Mouse (Mus musculus) lung, postnatal 4 days (tissue): ENCODE results near the gene Hecw2.
A peak's percentile ranks its signal among the peaks of the same experiment; 100 is the strongest.

Source experiments
- DNase-seq, 2 experiments: peaks; one replicate each; pipeline ENCODE4 v3.0.0; 2021

The Hecw2 gene

GRCm38 (mm10) chr1:53823687-53824445 lies 371.1 kb downstream of the Hecw2 start:
- peak; percentile 40 to 61 for DNase-seq

- no peak for DNase-seq
These were observed 373.0 kb downstream of the Hecw2 start for GRCm38 (mm10) chr1:53821983-53822382.

DNA sequence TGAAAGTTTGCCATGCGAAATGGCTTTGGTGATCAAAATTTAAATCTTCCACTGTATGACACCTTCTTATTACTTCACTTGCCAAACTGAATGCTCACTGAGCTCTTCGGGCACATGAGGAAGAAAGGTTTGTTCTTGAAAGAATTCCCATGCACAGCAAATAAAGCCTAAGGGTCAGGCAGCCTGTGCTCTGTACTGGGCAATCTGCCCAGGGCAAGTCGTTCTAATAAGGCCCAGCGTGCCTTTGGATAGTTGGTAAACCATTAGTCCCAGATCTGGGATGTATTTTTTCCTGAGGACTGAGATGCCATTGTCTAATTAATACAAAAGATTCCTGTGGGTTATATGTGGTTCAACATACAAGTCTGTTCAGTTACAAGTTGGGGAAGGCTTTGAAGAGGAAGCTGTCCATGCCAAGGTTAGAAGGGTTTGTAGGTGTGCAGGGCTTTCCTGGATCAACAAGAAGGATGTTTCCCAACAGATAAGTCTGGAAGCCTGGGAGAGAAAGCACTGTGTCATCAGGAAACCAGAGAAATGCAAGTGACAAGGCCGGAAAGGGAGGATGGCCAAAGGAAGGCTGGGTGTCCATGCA lies 374.8 kb downstream of the Hecw2 start:
- no peak for DNase-seq

GRCm38 (mm10) chr1:53818072-53818862 lies 376.7 kb downstream of the Hecw2 start:
- no peak for DNase-seq

GRCm38 (mm10) chr1:53816353-53816752 lies 378.6 kb downstream of the Hecw2 start:
- DNase-seq, result no peak

- no peak for DNase-seq
These were observed 380.8 kb downstream of the Hecw2 start for GRCm38 (mm10) chr1:53814077-53814705.

DNA sequence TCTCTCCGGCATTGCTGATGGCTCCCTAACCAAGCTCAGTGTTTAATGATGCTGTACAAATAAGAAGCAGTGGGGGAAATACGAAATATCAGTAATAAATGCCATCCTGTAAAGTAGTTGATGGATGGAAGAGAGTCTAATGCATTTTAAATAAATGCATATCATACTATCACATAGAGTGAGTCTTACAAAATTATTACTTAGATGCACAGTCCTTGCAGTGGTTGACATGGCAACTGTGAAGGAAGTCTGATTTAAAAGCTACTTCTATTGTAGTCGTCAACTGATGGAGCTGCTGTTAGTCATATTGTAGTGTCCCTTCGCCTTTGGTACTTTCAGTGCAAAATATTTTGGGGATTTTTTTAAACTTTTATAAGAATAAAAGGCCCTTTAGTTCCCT lies 383.0 kb downstream of the Hecw2 start:
- no peak for DNase-seq

GRCm38 (mm10) chr1:53808229-53808628 lies 386.7 kb downstream of the Hecw2 start:
- no peak for DNase-seq

- DNase-seq, result no peak
These were observed 397.2 kb downstream of the Hecw2 start for GRCm38 (mm10) chr1:53797811-53798210.

GRCm38 (mm10) chr1:53797074-53797473 lies 397.9 kb downstream of the Hecw2 start:
- DNase-seq, result no peak

- no peak for DNase-seq
These were observed 398.7 kb downstream of the Hecw2 start for GRCm38 (mm10) chr1:53796271-53796670.

GRCm38 (mm10) chr1:53795591-53795990 lies 399.4 kb downstream of the Hecw2 start:
- no peak for DNase-seq

GRCm38 (mm10) chr1:53795081-53795480 lies 399.9 kb downstream of the Hecw2 start:
- DNase-seq, result no peak

DNA sequence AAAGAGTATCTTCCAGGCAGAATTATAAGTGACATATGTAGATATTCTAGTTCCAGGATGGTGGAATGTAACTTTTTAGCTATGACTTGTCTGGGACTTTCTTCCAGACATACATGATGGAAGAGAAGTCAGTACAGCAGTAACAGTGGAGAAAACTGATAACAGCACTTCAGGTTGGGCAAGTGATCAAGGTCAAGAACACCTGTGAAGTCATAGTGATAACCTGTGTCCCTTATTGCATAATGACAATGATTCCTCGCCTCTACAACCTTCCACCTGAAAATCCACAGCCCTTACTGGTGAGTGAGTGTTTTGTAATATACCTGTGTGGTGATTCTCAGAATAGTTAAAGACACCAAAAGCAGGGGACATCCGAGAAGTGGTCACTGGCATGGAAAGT lies 400.7 kb downstream of the Hecw2 start:
- no peak for DNase-seq

DNA sequence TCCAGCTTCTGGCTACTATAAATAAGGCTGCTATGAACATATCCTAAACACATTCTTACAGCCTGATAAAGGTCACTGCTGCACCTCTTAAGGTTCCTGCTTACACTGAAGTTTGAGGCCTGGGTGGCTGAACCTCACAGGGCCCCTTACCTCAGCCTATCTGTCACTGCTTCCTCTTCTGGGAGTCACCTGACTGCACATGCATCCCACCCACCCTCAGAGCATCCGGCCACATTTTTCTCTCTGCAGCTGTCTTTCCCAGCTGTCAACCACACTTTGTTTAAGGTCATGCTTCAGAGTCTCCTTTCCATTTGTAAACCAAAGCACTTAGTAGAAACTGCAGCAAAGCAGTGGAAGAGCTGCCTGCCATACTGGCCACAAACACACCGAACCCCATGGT lies 403.6 kb downstream of the Hecw2 start:
- peak; percentile 41 to 60 for DNase-seq

DNA sequence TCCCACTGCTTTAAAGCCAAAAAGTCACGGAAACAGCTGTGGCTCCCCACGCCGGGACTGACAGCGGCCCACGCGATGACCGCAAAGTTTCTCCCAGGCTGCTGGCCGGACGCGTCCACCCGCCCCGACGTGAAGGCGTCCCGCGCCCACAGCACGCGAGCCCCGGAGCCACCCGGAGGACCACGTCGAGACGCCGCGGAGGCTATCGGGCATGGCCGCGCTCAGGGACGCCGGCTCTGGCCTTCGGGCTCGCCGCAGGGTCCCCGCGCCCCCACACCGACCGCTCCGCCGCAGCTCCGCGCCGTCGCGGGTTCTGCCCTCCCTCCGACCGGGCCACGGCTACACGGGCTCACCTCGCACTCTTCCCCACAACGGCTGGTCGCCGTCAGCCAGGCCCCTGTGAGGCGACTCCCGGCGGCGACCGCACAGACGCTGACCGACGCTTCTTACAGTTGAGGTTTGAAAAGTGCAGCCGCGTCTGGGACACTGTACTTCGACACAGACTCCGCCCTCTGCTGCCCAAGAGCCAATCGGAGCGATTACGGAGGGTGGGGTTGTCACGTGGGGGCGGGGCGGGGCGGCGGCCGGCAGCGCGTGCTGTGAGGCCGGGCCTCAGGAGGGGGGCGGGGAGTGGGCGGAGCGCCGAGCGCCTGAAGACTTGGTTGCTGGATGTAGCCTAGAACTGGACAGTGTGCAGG lies 410.1 kb downstream of the Hecw2 start, which contains the start of gene Stk17b:
TSS of gene Stk17b (minus strand) at position 504 of the 698 bp plus-strand sequence.
- DNase-seq, result peak; percentile 95 to 97

- DNase-seq, result peak in 1 of 2 experiments; percentile 42
These were observed 410.7 kb downstream of the Hecw2 start for GRCm38 (mm10) chr1:53784291-53784720.

DNA sequence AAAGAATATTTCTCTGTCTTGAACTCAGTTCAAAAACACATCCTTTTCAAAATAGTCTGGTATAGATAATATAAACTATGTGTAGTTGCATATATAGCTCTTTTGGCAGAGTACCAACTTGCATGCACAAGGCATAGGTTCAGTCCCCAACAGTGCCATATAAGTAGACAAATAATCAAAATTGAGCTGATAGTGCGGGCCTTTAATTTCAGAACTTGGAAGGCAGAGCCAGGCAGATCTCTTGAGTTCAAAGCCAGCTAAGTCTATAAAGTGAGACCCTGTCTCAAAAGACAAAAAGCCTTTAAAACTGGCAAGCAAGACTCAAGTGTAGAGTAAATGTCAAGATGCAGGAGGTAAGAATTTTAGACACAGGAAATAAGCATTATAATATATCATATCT lies 412.0 kb downstream of the Hecw2 start:
- no peak for DNase-seq

GRCm38 (mm10) chr1:53782079-53782478 lies 412.9 kb downstream of the Hecw2 start:
- no peak for DNase-seq

DNA sequence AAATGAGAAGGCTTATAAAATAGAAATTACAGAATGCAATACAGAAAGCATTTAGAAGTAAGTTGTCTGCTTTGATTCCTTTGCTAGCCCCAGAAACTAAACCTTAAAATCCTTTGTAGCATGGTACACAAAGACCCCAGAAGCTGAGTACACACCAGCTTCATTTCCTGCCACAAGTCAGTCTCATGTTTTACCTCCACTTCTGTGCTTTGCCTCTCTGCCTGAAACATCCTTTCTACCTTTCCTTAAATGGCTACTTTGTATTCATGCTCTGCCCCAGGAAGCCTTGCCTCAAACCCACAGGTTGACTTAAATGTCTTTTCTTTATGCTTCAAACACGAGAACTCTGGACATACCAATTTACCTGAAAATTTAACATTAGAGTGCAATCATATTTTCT lies 413.7 kb downstream of the Hecw2 start:
- DNase-seq, result no peak

- no peak for DNase-seq
These were observed 418.6 kb downstream of the Hecw2 start for GRCm38 (mm10) chr1:53776176-53776905.

DNA sequence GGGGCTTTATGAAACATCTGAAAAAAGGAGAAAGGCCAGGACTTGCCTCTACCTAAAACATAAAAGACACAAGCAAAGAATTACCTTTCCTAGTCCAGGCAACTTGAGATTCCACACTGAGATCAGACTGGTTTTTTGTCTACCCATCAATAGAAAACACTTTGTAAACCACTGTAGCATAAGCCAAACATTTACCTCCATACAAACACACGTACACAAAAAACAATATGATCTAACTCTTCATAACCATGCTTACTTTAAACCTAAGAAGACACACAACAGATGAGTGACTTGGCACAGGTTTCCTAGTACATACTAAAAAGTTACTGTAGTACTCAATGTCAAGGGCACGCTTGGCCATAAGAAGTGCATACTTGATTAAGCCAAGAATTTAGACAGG lies 419.4 kb downstream of the Hecw2 start:
- DNase-seq, result no peak
